Mouse (Mus musculus): ENCODE measurements at regions not wholly inside any gene's neighbourhood (a gene's known extent, or its start where the extent isn't known, plus 50 kb on each side); places are given as distances from the start of the nearest gene placed in this dataset.

DNA sequence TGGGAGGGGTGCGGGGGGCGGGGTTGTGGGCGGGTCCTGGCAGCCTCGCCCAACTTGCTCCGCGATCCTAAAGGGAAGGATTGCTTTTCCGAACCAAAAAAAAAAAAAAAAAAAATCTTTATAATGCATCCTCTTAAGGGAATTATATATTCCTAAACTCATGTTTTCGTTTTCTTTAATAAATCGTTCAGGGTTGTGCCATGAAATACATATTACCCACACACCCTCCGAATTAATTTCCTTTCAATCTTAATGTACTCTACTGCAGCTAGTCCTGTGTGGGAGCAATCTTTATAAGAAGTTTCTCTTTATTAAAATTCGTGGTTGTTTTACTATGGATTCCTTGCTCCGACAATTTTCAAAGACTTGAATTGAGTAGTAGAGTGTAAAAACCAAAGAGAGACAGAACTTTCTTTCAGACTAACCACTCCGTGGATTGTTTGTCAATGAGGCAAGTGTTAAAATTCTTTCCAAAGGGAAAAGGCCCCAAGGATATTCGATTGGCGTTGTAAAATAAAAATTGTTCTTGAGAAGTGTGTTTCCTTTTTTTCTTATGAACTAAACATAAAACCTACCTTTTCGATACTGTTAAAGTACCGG is 253.6 kb upstream of the Nfe2l3 start:
- ATAC-seq (ENCODE audit: low FRiP score, low read depth): 0 out of 2 replicates have a peak, but pooled peaks have one; percentile 0
- no peak for TF ChIP-seq POLR2A (IDR thresholded peaks at IDR 0.05; ENCODE audit: borderline replicate concordance, extremely low read depth, insufficient read depth, insufficient read length)
- WGBS: under 1% methylated on average over 17 of the region's 17 CpGs
- Histone ChIP-seq H3K27ac (replicated peaks; ENCODE audit: low read depth, low read length) (0 out of 2 replicates have a peak overlapping the region, but pooled peaks have one; percentile 6), H3K27me3 (ENCODE audit: control insufficient read depth, insufficient read depth, low read length) (peaks cover 25% of the 10 kb centered on the region), H3K9me3 (ENCODE audit: control insufficient read depth, low read length) (no peaks in the 10 kb centered on the region), H3K4me1 (ENCODE audit: control insufficient read depth, insufficient read depth, low read length) (peaks cover 18% of the 10 kb centered on the region), H3K4me3 (replicated peaks; ENCODE audit: low read length) (no peak overlapping the region; the same call in 1 of the 2 replicates), H3K4me2 (replicated peaks; ENCODE audit: low read depth, low read length, severe bottlenecking) (peak overlapping the region; percentile 72; the same call in 1 of the 2 replicates), H3K9ac (ENCODE audit: low read depth, low read length, severe bottlenecking) (no peak overlapping the region), H3K36me3 (ENCODE audit: control insufficient read depth, insufficient read depth, low read length) (no peaks in the 10 kb centered on the region)
- DNase-seq (ENCODE audit: low spot score): no peak

- 9% methylated on average over 17 of the region's 17 CpGs for whole genome bisulfite sequencing
- peak overlapping the region; percentile 62; the same call in 1 of the 2 replicates for H3K27ac ChIP-seq (replicated peaks; ENCODE audit: low read depth, low read length)
Observed at GRCm38 (mm10) chr6:51179741-51180537, 252.5 kb upstream of the Nfe2l3 start.

DNA sequence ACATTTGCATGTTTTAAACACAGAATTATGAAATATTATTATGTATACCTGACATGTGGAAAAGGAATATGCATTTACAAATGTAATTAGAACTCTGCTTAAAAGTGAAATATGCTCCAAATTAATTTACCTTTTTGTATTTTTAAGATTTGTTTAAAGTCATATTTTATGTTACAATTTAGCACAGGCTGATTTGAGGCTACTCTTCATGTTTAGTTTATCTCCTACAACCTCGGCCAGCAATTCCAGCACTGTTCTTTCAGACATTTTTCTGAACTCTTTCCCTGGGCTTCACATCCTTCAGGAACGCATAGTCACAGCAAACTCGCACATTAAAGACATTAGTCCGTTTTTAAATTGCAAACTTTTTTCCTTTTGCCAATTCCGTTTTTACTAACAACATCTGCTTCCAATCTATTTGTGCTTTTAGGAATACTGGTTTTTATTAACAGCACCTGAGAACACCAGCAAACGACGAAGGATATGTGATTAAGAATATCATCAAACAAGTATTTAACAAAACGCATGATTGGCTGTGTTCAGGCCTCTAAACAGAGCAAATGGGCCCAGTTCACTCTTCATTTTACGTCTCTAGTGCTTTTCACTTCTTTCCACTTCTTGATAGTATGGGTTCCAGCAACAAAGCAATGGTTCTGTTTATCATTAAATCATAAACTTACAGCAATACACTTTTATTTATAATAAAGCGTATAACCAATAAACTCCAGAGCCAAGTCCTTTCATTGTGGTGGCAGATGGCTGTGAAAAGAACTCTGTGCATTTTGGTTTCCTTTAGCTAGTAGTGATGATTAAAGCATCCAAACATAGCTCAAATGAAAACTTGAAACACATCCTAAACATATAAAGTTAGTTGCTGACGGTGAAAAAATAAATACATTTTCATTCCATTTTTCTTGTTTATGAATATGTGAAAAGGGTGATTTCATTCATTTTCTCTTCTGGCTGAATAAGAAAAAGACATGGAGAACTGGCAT is 251.3 kb upstream of the Nfe2l3 start:
- DNase-seq (ENCODE audit: low spot score) (no peak), ATAC-seq (ENCODE audit: low FRiP score, low read depth) (no peak)
- Histone ChIP-seq H3K4me3 (replicated peaks; ENCODE audit: low read length) (no peak overlapping the region), H3K4me1 (ENCODE audit: control insufficient read depth, insufficient read depth, low read length) (peaks cover 16% of the 10 kb centered on the region), H3K9me3 (ENCODE audit: control insufficient read depth, low read length) (no peaks in the 10 kb centered on the region), H3K36me3 (ENCODE audit: control insufficient read depth, insufficient read depth, low read length) (no peaks in the 10 kb centered on the region), H3K27ac (replicated peaks; ENCODE audit: low read depth, low read length) (0 out of 2 replicates have a peak overlapping the region, but pooled peaks have one; percentile 10), H3K4me2 (replicated peaks; ENCODE audit: low read depth, low read length, severe bottlenecking) (no peak overlapping the region; the same call in 1 of the 2 replicates), H3K27me3 (ENCODE audit: control insufficient read depth, insufficient read depth, low read length) (peaks cover 21% of the 10 kb centered on the region; the same call in 1 of the 2 replicates), H3K9ac (ENCODE audit: low read depth, low read length, severe bottlenecking) (no peak overlapping the region)
- TF ChIP-seq POLR2A (IDR thresholded peaks at IDR 0.05; ENCODE audit: borderline replicate concordance, extremely low read depth, insufficient read depth, insufficient read length): no peak
- WGBS: 9% methylated on average over 11 of the region's 11 CpGs

More at GRCm38 (mm10) chr6:51179741-51180537, 252.5 kb upstream of the Nfe2l3 start:
- Histone ChIP-seq H3K36me3 (ENCODE audit: control insufficient read depth, insufficient read depth, low read length) (no peaks in the 10 kb centered on the region), H3K27me3 (ENCODE audit: control insufficient read depth, insufficient read depth, low read length) (peaks cover 21% of the 10 kb centered on the region; the same call in 1 of the 2 replicates), H3K4me3 (replicated peaks; ENCODE audit: low read length) (no peak overlapping the region), H3K4me2 (replicated peaks; ENCODE audit: low read depth, low read length, severe bottlenecking) (peak overlapping the region; percentile 72), H3K9ac (ENCODE audit: low read depth, low read length, severe bottlenecking) (no peak overlapping the region), H3K9me3 (ENCODE audit: control insufficient read depth, low read length) (no peaks in the 10 kb centered on the region), H3K4me1 (ENCODE audit: control insufficient read depth, insufficient read depth, low read length) (peaks cover 13% of the 10 kb centered on the region)
- TF ChIP-seq POLR2A (IDR thresholded peaks at IDR 0.05; ENCODE audit: borderline replicate concordance, extremely low read depth, insufficient read depth, insufficient read length): no peak
- DNase-seq (ENCODE audit: low spot score) (no peak), ATAC-seq (ENCODE audit: low FRiP score, low read depth) (no peak)

DNA sequence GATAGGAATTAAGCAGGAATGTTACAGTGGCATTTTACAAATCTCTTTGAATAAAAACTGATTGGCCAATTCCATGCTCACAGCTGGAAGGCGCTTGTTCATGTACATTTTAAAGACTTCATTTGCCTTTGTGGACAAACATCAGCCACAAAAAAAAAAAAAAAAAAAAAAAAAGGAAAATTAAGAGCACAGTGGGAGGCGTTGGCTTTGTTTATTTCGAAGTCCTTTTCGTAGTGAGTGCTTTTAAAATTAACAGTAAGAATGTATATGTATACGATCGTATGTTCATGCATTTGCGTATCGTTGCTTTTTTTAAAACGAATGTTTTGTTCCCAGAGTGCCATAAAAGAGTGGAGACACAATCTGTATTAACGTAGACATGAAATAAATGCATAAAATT is 250.6 kb upstream of the Nfe2l3 start:
- Histone ChIP-seq H3K27ac (replicated peaks; ENCODE audit: low read depth, low read length) (no peak overlapping the region), H3K36me3 (ENCODE audit: control insufficient read depth, insufficient read depth, low read length) (no peaks in the 10 kb centered on the region)
- no peak for TF ChIP-seq POLR2A (IDR thresholded peaks at IDR 0.05; ENCODE audit: borderline replicate concordance, extremely low read depth, insufficient read depth, insufficient read length)

More for the DNA sequence above, 250.6 kb upstream of the Nfe2l3 start:
- Histone ChIP-seq H3K9me3 (ENCODE audit: control insufficient read depth, low read length) (no peaks in the 10 kb centered on the region), H3K4me3 (replicated peaks; ENCODE audit: low read length) (no peak overlapping the region), H3K9ac (ENCODE audit: low read depth, low read length, severe bottlenecking) (no peak overlapping the region), H3K27me3 (ENCODE audit: control insufficient read depth, insufficient read depth, low read length) (peaks cover 20% of the 10 kb centered on the region; the same call in 1 of the 2 replicates), H3K4me1 (ENCODE audit: control insufficient read depth, insufficient read depth, low read length) (peaks cover 16% of the 10 kb centered on the region), H3K4me2 (replicated peaks; ENCODE audit: low read depth, low read length, severe bottlenecking) (no peak overlapping the region)
- DNase-seq (ENCODE audit: low spot score) (no peak), ATAC-seq (ENCODE audit: low FRiP score, low read depth) (no peak)
- WGBS: 23% methylated on average over 10 of the region's 10 CpGs

All from limb, embryonic 14.5 days (tissue).